Mouse (Mus musculus) layer of hippocampus, postnatal 25 days (tissue): ENCODE results near the gene Gm28635. TPM values are rescaled to one million over a fixed set of nuclear protein-coding genes. Genes with fewer than 3 reads are reported as not detected.
A peak's percentile ranks its signal among the peaks of the same experiment; 100 is the strongest.

Experiments used
- DNase-seq, 2 experiments: peaks; one replicate each; pipeline ENCODE4 v3.0.0; 2022; ENCODE audit warnings: mixed read lengths in 2 of 2, low spot score in 1 of 2; ENCODE audit errors: extremely low spot score in 1 of 2
- total RNA-seq, 2 experiments: library from RNA; stranded (reverse); gene quantifications; 2 replicates each; pipeline ENCODE4 v1.2.3; 2021

The Gm28635 gene
- 1 to 10 TPM in 1 of 2 experiments, not detected in 1; 1.1 TPM for total RNA-seq

GRCm38 (mm10) chr2:84677968-84678880, at the start of gene Gm28635, which contains the start of gene Med19:
Gene Gm28635 (minus strand): TSS chr2:84678041.
Gene Med19 (plus strand): TSS chr2:84678402.
- peak; percentile 70 to 71 for DNase-seq

DNA sequence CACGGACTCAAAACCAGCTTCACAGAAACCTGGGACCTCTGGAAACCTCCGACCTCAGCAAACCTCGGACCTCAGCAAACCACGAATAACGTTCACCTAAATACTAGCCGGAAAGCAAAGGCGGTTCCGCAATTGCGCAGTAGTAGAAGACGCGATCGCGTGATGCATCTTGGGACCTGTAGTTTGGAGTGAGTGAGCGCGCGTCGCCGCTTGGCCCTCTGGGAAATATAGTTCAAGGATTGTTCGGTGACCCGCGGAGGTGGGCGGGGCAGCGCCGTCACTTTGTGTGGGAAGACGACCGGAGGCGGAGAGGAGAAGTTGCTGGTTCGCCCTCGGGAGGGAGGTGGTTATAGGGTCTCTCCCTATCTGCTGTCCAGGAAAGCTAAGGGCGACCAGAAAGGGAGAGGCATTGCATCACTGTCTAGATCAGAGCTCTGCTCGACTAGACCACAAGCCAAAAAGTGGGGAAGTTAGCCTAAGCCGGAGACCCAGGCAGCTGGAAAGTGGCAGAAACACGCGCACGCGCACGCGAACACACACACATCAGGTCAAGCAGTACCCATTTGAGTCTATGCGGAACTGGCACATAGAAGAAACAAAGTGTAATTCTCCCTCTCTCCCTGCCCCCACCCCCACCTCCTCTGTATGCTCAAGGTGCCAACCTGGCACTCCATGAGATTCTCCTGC, 49.5 kb upstream of the Gm28635 start, which contains the start of gene Clp1:
Gene Clp1 (minus strand): TSS at position 179 of the 687 bp plus-strand sequence.
- DNase-seq, result peak; percentile 80 to 86

GRCm38 (mm10) chr2:84726716-84727115, 48.9 kb upstream of the Gm28635 start:
- no peak for DNase-seq

DNA sequence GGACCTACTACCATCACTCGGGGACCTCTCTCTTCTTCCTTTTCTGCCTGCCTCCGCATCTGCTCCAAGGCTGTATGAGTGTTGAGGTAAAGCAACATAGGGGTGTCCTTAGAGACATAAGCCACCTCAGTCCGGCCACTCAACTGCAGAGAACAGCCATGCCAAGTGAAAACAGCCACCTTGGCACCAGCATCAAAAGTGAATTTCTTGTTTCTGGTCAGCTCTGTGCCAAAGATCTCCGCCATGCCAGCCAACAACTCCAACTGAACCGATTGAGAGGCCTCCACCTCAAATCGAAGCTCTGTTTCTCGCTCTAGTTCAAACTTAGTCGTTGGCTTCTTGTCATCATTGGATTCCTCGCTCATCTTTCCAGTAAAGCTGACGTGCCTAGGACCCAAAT, 47.9 kb upstream of the Gm28635 start:
- DNase-seq, result no peak

DNA sequence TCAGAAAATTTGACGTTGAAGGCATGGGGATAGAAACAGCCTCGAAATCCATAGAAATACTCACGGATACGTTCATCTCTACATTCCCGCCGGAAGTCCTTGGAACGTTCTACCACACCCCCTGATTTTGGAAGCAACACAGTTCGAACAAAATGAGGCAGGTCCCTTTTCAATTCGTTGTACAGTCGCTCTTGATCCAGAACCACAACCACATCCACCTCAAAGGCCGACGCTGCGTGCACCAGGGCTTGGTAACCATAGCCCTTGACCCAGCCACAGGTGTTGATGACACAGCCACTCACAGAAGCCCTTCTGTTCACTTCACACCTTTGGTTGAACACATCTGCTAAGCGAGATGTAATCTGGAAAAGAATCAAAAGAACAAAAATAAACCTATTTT, 46.0 kb upstream of the Gm28635 start:
- no peak for DNase-seq

GRCm38 (mm10) chr2:84721182-84721581, 43.3 kb upstream of the Gm28635 start:
- no peak for DNase-seq

DNA sequence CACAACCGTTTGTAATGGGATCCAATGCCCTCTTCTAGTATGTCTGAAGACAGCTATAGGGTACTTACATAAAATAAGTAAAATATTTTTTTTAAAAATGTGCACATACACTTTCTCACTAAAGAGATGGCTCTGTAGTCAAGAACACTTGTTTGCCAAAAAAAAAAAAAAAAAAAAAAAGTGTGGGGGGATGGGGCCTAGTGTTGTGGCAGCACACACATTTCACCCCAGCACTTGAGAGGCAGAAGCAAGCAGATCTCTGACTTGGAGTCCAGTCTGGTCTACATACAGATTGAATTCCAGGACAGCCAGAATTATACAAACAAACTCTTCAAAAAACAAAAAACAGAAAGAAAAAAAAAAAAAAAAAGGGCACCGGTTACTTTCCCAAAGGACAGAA, 42.9 kb upstream of the Gm28635 start:
- no peak for DNase-seq

DNA sequence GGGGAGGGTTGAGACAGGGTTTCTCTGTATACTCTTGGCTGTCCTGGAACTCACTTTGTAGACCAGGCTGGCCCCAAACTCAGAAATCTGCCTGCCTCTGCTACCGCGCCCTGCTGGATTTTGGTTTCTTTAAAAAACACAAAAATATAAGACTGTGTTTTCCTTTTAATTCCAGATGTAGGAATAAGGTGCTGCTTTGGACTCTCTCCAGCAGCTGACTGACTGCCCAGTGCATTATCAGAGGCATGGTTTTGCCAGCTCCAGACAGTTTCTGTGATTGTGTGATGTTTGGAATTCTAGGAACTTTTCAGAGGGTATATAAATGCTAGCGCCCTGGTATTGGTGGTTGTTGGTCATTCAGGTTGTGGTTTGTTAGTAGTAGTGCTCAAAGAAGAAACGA, 39.5 kb upstream of the Gm28635 start:
- no peak for DNase-seq

DNA sequence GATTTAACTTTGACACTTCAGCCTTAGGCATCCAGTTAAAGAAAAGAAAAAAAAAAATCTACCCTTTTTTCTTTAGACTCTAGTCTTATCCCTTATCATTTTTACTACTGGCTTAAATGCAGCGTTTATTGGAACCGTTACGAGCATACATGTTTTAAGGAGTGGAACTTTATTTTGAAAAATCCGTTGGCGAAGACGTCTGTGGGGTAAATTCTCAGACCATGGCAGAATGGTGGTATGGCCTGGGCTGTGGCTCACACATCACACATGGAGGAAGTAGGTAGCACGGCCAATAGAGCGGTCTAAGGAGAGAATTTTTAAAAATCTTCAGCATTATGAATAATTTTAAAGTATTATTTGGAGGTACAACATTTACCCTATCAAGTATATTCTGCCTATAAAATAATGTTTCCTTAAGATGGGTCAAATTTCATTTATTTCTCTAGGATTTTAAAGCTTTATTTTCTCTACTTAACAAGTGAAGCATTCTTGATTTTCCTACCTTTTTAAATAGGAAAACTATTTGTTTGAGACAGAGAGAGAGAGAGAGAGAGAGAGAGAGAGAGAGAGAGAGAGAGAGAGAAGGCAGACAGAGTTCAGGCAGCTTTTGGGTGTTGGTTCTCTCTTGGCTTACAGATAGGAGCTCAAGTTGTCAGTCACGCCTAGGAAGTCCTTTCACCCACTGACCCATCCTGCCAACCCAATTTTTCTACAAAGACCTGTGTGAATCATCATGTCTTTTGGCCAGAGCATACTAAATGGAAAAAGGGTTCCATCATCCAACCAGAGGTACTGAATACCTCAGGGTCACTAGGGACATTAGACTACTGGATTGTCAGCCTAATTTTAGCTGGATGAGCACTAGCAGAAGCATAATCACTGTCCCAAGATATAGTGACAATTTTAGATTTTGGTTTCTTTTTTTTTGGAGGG, 38.8 kb upstream of the Gm28635 start:
- no peak for DNase-seq

DNA sequence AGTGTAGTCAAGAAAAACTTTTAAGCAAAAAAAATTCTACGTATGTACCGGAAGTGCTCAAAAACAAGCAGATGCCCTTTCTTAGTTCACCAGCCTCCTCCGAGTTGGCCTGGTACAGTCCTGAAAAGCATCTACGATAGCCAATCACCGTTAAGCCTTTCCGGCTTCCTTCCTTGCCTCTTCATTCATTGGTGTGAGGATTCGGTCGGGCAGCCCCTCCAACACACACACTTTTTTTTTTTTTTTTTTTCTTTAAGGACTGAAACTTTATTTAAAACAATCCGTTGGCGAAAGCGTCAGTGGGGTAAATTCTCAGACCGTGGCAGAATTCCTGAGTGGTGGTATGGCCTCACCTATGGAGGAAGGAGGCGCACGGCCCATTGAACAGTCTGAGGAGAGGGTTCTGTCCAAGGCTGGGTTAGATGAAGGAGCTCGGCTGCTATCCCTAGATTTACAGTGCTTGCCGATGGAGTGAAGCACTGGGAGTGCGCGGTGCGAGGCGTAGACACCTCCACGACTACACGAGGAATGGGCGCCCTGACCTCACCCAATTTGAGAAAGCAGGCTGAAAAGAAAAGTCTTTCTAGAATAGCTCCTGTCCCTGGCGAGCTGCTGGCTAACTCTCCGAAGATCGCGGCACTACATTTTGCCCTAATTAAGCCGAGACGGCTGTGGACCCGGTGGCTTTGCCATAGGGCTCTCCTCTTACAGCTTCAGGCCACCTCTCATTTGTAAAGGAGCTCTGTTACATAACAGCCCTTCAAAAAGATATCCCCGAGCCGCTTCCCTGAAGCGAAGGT, 37.9 kb upstream of the Gm28635 start:
- peak; percentile 45 to 63 for DNase-seq

- peak; percentile 93 to 98 for DNase-seq
Observed at GRCm38 (mm10) chr2:84714811-84715561, 37.1 kb upstream of the Gm28635 start, which contains the start of gene Zdhhc5. Gene Zdhhc5 (minus strand): TSS chr2:84715180.

DNA sequence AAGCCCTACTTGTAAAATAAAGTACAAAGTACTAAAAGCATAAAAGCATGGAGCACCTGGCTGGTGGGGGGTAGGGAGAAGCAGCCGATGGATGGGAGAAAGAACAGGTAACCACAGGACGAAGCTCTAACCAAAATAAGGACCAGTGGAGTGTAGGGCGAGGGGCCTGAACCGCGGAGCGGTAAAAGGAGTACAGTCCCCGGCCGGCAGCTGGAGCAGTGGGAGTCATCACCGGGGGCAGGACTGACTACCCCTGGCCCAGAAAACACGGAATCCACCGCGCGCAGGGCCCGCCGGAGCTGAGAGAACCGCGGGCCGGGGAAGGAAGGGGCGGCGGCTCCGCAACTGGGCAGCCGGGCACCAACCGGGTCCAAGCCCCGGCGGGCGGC, 36.6 kb upstream of the Gm28635 start:
- DNase-seq, result no peak

DNA sequence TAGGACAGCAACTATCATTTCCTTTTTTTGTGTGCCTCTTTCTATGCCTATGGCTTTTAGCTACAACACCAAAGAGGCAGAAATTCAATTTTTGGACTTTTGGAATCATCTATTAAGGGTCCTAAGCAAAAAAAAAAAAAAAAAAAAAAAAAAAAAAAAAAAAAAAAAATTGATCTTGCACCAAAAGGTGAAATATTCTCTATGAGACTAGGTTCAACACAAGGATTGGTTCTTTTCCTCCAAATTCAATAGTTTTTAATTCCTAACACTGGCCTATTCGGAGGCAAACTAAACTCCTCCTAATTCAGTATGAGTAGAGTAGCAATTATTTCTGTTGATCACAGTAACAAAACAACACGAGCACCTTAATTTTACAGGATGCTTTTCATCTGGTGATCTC, 34.1 kb upstream of the Gm28635 start:
- DNase-seq, result no peak

DNA sequence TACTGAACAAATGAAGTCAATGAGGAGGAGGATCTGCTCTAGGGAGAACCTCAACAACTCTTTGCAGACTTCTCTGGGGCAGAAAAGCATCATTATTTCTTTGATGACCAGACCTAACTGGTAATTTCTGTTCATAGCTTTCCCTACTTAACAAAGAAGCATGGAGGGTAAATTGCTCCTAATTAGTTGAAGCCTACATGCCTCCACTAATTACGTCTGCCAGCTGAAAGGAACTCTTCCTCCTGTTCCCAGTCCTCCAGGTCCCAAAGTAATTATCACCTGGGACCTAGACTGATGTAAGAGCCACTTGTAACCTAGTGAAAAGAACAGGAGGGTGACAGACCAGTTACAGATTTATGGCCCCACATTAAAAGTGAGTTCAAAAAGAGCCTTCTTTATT, 29.7 kb upstream of the Gm28635 start:
- DNase-seq, result no peak

- DNase-seq, result no peak
Observed at GRCm38 (mm10) chr2:84705295-84705694, 27.5 kb upstream of the Gm28635 start.

DNA sequence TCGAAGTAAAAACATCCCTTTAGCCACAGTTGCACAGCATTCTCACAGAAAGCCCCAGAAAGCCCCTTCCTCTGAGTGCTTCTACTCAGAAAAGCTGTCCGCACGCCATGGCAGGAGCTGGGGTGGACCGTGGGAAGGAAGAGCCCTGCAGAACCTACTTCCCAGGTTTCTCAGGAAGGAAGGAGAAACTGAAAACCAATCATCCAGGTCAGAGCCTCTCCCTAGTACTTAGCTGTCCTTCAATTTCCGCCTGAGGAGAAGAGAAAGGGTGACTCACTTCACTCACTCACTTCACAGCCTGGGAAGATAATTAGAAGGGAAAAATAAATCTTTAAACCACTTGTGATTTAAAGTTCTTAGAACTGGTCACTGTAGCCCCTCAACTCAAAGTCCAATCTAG, 26.5 kb upstream of the Gm28635 start:
- no peak for DNase-seq

GRCm38 (mm10) chr2:84703497-84703896, 25.7 kb upstream of the Gm28635 start:
- no peak for DNase-seq

DNA sequence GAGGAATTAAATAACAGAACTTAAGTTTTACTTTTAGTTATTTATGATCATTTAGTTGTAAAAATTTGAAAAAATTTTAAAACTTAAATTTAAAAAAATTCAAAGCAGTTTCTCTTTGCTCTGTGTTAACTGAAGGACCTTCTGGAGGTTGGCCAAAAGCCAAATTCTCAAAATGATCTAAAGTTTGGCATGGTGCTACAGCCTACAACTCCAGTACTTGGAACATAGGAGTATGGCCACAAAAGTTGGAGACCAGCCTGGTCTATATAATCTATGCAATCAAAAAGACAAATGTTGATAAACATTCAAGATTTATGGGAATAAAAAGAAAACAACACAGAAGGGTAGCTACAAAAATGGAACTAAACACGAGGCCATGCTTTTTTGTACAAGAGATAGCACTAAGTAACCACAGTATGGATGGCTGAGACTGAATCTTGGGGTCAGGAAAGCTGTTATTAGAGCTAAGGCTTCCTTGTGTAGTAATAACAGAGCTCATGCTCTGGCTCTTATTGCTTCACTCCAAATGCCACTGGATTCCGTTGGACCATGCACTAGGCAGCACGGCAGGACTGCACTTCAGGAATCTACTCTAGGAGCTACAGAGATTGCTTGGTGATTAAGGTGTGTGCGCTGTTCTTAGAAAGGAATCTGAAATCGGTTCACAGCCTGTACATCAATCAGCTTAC, 17.3 kb upstream of the Gm28635 start:
- no peak for DNase-seq
